Mouse (Mus musculus): Measurements from ENCODE around the gene Fbxo46.

The Fbxo46 gene

GRCm38 (mm10) chr7:19119631-19120429 lies at the start of gene Fbxo46:
Gene Fbxo46, plus strand, starts transcription at chr7:19119859.
- ChIA-PET CTCF (interaction anchor here (0.5 to 4.2 kb wide), 23 partner anchors 9 to 1106 kb away, joined by 3 to 31 read pairs (median 4); partner anchors contain the start of genes Foxa3 (in 2 of the 4), Eml2 (in 1 of the 4), Irf2bp1 (in 1 of the 4) and Qpctl (in 1 of the 4)), POLR2A (interaction anchor here (0.6 to 4.3 kb wide), 43 partner anchors 10 to 509 kb away, joined by 3 to 64 read pairs (median 4); partner anchors contain the start of genes Six5 (in 3 of the 4), Gipr (in 2 of the 4), Rsph6a (in 2 of the 4) and Cd3eap (in 1 of the 4))

GRCm38 (mm10) chr7:19071024-19071423 lies 48.6 kb upstream of the Fbxo46 start:
- ChIA-PET CTCF (interaction anchor here in 2 of 4 experiments (1.0 to 18.8 kb wide), 5 partner anchors 9 to 51 kb away, joined by 3 to 356 read pairs (median 3); partner anchors contain the start of genes Dmpk (in 1 of the 2), Rsph6a (in 1 of the 2) and Six5 (in 1 of the 2)), POLR2A (interaction anchor here in 2 of 4 experiments (1.6 to 11.3 kb wide), 3 partner anchors 18 to 22 kb away, joined by 3 to 172 read pairs (median 6); partner anchors contain the start of genes Dmpk (in 1 of the 2) and Six5 (in 1 of the 2))

GRCm38 (mm10) chr7:19073504-19073903 lies 46.2 kb upstream of the Fbxo46 start:
- ChIA-PET POLR2A (interaction anchor here in 3 of 4 experiments (0.6 to 11.3 kb wide), 17 partner anchors 9 to 253 kb away, joined by 3 to 172 read pairs (median 4); partner anchors contain the start of genes Six5 (in 3 of the 3), Dmpk (in 1 of the 3) and Rsph6a (in 1 of the 3)), CTCF (interaction anchor here (0.5 to 18.8 kb wide), 51 partner anchors 8 to 384 kb away, joined by 3 to 356 read pairs (median 4); partner anchors contain the start of genes Dmpk (in 3 of the 4), Rsph6a (in 3 of the 4), Eml2 (in 1 of the 4) and Fbxo46 (in 1 of the 4))

GRCm38 (mm10) chr7:19074494-19074893 lies 45.2 kb upstream of the Fbxo46 start:
- ChIA-PET CTCF (interaction anchor here (0.6 to 18.8 kb wide), 11 partner anchors 14 to 221 kb away, joined by 3 to 356 read pairs (median 5); partner anchors contain the start of genes Rsph6a (in 2 of the 4), Dmpk (in 1 of the 4), Eml2 (in 1 of the 4) and Fbxo46 (in 1 of the 4)), POLR2A (interaction anchor here in 2 of 4 experiments (1.2 to 11.3 kb wide), 5 partner anchors 9 to 19 kb away, joined by 4 to 172 read pairs (median 14); partner anchors contain the start of genes Six5 (in 2 of the 2) and Dmpk (in 1 of the 2))

- ChIA-PET POLR2A (interaction anchor here in 3 of 4 experiments (0.5 to 11.3 kb wide), 12 partner anchors 9 to 125 kb away, joined by 3 to 172 read pairs (median 4); partner anchors contain the start of genes Six5 (in 3 of the 3), Dmpk (in 1 of the 3) and Rsph6a (in 1 of the 3)), CTCF (interaction anchor here (0.5 to 18.8 kb wide), 18 partner anchors 8 to 324 kb away, joined by 3 to 356 read pairs (median 4); partner anchors contain the start of genes Six5 (in 3 of the 4), Dmpk (in 1 of the 4), Gm4969 (in 1 of the 4) and Rsph6a (in 1 of the 4))
Measured at GRCm38 (mm10) chr7:19075231-19075630, 44.4 kb upstream of the Fbxo46 start.

GRCm38 (mm10) chr7:19075723-19076585 lies 43.7 kb upstream of the Fbxo46 start, which contains the start of gene Dmwd:
Gene Dmwd, plus strand, starts transcription at chr7:19076227.
- POLR2A ChIA-PET: interaction anchor here in 3 of 4 experiments (0.5 to 11.3 kb wide), 14 partner anchors 8 to 126 kb away, joined by 3 to 172 read pairs (median 4); partner anchors contain the start of genes Six5 (in 3 of the 3), Dmpk (in 1 of the 3) and Rsph6a (in 1 of the 3)

GRCm38 (mm10) chr7:19076586-19076991 lies 43.1 kb upstream of the Fbxo46 start:
- ChIA-PET POLR2A (interaction anchor here in 3 of 4 experiments (0.6 to 11.3 kb wide), 10 partner anchors 10 to 99 kb away, joined by 3 to 172 read pairs (median 6); partner anchors contain the start of genes Six5 (in 3 of the 3), Dmpk (in 1 of the 3), Eml2 (in 1 of the 3) and Fbxo46 (in 1 of the 3)), CTCF (interaction anchor here in 3 of 4 experiments (0.9 to 18.8 kb wide), 10 partner anchors 9 to 61 kb away, joined by 3 to 356 read pairs (median 6); partner anchors contain the start of genes Six5 (in 3 of the 3), Dmpk (in 1 of the 3) and Gm4969 (in 1 of the 3))

More at GRCm38 (mm10) chr7:19075723-19076585, 43.7 kb upstream of the Fbxo46 start, which contains the start of gene Dmwd:
- CTCF ChIA-PET: interaction anchor here in 3 of 4 experiments (0.5 to 18.8 kb wide), 18 partner anchors 9 to 323 kb away, joined by 3 to 356 read pairs (median 4); partner anchors contain the start of genes Six5 (in 3 of the 3), Dmpk (in 1 of the 3), Gm4969 (in 1 of the 3) and Rsph6a (in 1 of the 3)

GRCm38 (mm10) chr7:19077761-19078160 lies 41.9 kb upstream of the Fbxo46 start:
- ChIA-PET CTCF (interaction anchor here (0.6 to 18.8 kb wide), 10 partner anchors 8 to 38 kb away, joined by 3 to 356 read pairs (median 4); partner anchors contain the start of genes Six5 (in 2 of the 4), Dmpk (in 1 of the 4) and Rsph6a (in 1 of the 4)), POLR2A (interaction anchor here in 3 of 4 experiments (0.9 to 11.3 kb wide), 10 partner anchors 9 to 260 kb away, joined by 3 to 172 read pairs (median 5); partner anchors contain the start of genes Six5 (in 2 of the 3), Dmpk (in 1 of the 3), Fbxo46 (in 1 of the 3) and Mypop (in 1 of the 3))

GRCm38 (mm10) chr7:19078732-19079131 lies 40.9 kb upstream of the Fbxo46 start:
- ChIA-PET CTCF (interaction anchor here (0.6 to 18.8 kb wide), 10 partner anchors 9 to 154 kb away, joined by 3 to 356 read pairs (median 4); partner anchors contain the start of genes Dmpk (in 1 of the 4), Rsph6a (in 1 of the 4) and Six5 (in 1 of the 4)), POLR2A (interaction anchor here in 3 of 4 experiments (1.1 to 11.3 kb wide), 6 partner anchors 10 to 40 kb away, joined by 3 to 172 read pairs (median 4); partner anchors contain the start of genes Six5 (in 2 of the 3) and Dmpk (in 1 of the 3))

GRCm38 (mm10) chr7:19080451-19080950 lies 39.2 kb upstream of the Fbxo46 start:
- CTCF ChIA-PET: interaction anchor here in 3 of 4 experiments (0.5 to 18.8 kb wide), 10 partner anchors 8 to 187 kb away, joined by 3 to 356 read pairs (median 4); partner anchors contain the start of genes Dmpk (in 1 of the 3) and Six5 (in 1 of the 3)
- POLR2A ChIA-PET: interaction anchor here in 3 of 4 experiments (0.6 to 11.3 kb wide), 10 partner anchors 9 to 68 kb away, joined by 3 to 172 read pairs (median 4); partner anchors contain the start of genes Six5 (in 2 of the 3), Dmpk (in 1 of the 3) and Qpctl (in 1 of the 3)

GRCm38 (mm10) chr7:19082171-19082570 lies 37.5 kb upstream of the Fbxo46 start:
- POLR2A ChIA-PET: interaction anchor here in 2 of 4 experiments (1.1 to 18.1 kb wide), 4 partner anchors 5 to 10 kb away, joined by 3 to 172 read pairs (median 134); partner anchors contain the start of genes Six5 (in 2 of the 2), Dmpk (in 1 of the 2) and Dmwd (in 1 of the 2)
- CTCF ChIA-PET: interaction anchor here in 2 of 4 experiments (0.6 to 18.8 kb wide), 3 partner anchors 8 to 73 kb away, joined by 3 to 356 read pairs (median 6); partner anchors contain the start of genes Dmpk (in 1 of the 2) and Six5 (in 1 of the 2)

- POLR2A ChIA-PET: interaction anchor here in 3 of 4 experiments (0.6 to 18.1 kb wide), 10 partner anchors 6 to 209 kb away, joined by 3 to 172 read pairs (median 4); partner anchors contain the start of genes Six5 (in 2 of the 3), Dmwd (in 1 of the 3) and Fbxo46 (in 1 of the 3)
- CTCF ChIA-PET: interaction anchor here in 3 of 4 experiments (0.7 to 15.2 kb wide), 7 partner anchors 10 to 316 kb away, joined by 3 to 356 read pairs (median 3); partner anchors contain the start of gene Dmwd (in 1 of the 3)
Measured at GRCm38 (mm10) chr7:19083096-19083495, 36.6 kb upstream of the Fbxo46 start.

GRCm38 (mm10) chr7:19083701-19084100 lies 36.0 kb upstream of the Fbxo46 start, which contains the start of gene Dmpk:
Gene Dmpk, plus strand, starts transcription at chr7:19083849.
- ChIA-PET CTCF (interaction anchor here (0.7 to 15.2 kb wide), 9 partner anchors 9 to 316 kb away, joined by 3 to 356 read pairs (median 4); partner anchors contain the start of gene Dmwd (in 1 of the 4)), POLR2A (interaction anchor here in 3 of 4 experiments (0.6 to 18.1 kb wide), 11 partner anchors 7 to 209 kb away, joined by 3 to 172 read pairs (median 4); partner anchors contain the start of genes Six5 (in 2 of the 3), Dmwd (in 1 of the 3) and Fbxo46 (in 1 of the 3))

GRCm38 (mm10) chr7:19084277-19084771 lies 35.3 kb upstream of the Fbxo46 start:
- POLR2A ChIA-PET: interaction anchor here in 3 of 4 experiments (0.7 to 18.1 kb wide), 10 partner anchors 7 to 81 kb away, joined by 3 to 172 read pairs (median 4); partner anchors contain the start of genes Six5 (in 2 of the 3), Dmwd (in 1 of the 3) and Fbxo46 (in 1 of the 3)
- CTCF ChIA-PET: interaction anchor here (0.9 to 15.2 kb wide), 11 partner anchors 9 to 80 kb away, joined by 3 to 356 read pairs (median 5); partner anchors contain the start of genes Dmwd (in 1 of the 4) and Fbxo46 (in 1 of the 4)
